Mouse (Mus musculus): ENCODE data around the gene Itpk1. TPM values are rescaled to one million over a fixed set of nuclear protein-coding genes. Genes with fewer than 3 reads are reported as not detected.

Gene Itpk1
- polyA plus RNA-seq, 1 experiment from 2014 or later: 20.5 TPM

- DNase-seq (ENCODE audit: low spot score): no peak
- H3K4me1 ChIP-seq (replicated peaks): peaks cover 31% of the 10 kb centered on the region
- 87% methylated on average over 7 of the region's 7 CpGs for WGBS
- peak overlapping the region; percentile 16; the same call in 1 of the 2 replicates for H3K27ac ChIP-seq
- no peaks in the 10 kb centered on the region for H3K9me3 ChIP-seq
- H3K4me3 ChIP-seq: no peak overlapping the region
- no peaks in the 10 kb centered on the region for H3K36me3 ChIP-seq
- H3K27me3 ChIP-seq (ENCODE audit: insufficient read depth, poor library complexity, severe bottlenecking): no peaks in the 10 kb centered on the region
These were observed 21.0 kb upstream of the Itpk1 start for GRCm38 (mm10) chr12:102725761-102726175.

- Histone ChIP-seq H3K27me3 (ENCODE audit: insufficient read depth, poor library complexity, severe bottlenecking) (no peaks in the 10 kb centered on the region), H3K9me3 (no peaks in the 10 kb centered on the region), H3K36me3 (no peaks in the 10 kb centered on the region), H3K27ac (no peak overlapping the region), H3K4me3 (no peak overlapping the region), H3K4me1 (replicated peaks) (peaks cover 25% of the 10 kb centered on the region)
- no peak for DNase-seq (ENCODE audit: low spot score)
- WGBS: 92% methylated on average over 6 of the region's 6 CpGs
These were observed 20.4 kb upstream of the Itpk1 start for GRCm38 (mm10) chr12:102725146-102725545.

GRCm38 (mm10) chr12:102723861-102724260 lies 19.1 kb upstream of the Itpk1 start:
- H3K4me1 ChIP-seq (replicated peaks): peaks cover 20% of the 10 kb centered on the region
- no peak overlapping the region for H3K4me3 ChIP-seq
- H3K9me3 ChIP-seq: no peaks in the 10 kb centered on the region
- H3K27me3 ChIP-seq (ENCODE audit: insufficient read depth, poor library complexity, severe bottlenecking): no peaks in the 10 kb centered on the region
- H3K36me3 ChIP-seq: no peaks in the 10 kb centered on the region
- 85% methylated on average over 6 of the region's 6 CpGs for WGBS
- H3K27ac ChIP-seq: no peak overlapping the region
- no peak for DNase-seq (ENCODE audit: low spot score)

- DNase-seq (ENCODE audit: low spot score): peak; percentile 35
- no peak overlapping the region for H3K4me3 ChIP-seq
- H3K9me3 ChIP-seq: no peaks in the 10 kb centered on the region
- whole genome bisulfite sequencing: 52% methylated on average over 8 of the region's 8 CpGs
- peaks cover 20% of the 10 kb centered on the region for H3K4me1 ChIP-seq (replicated peaks)
- H3K36me3 ChIP-seq: no peaks in the 10 kb centered on the region
- no peaks in the 10 kb centered on the region for H3K27me3 ChIP-seq (ENCODE audit: insufficient read depth, poor library complexity, severe bottlenecking)
- H3K27ac ChIP-seq: no peak overlapping the region
These were observed 18.2 kb upstream of the Itpk1 start for GRCm38 (mm10) chr12:102722966-102723365.

- peak overlapping the region; percentile 54 for H3K27ac ChIP-seq
- DNase-seq (ENCODE audit: low spot score): no peak
- H3K9me3 ChIP-seq: no peaks in the 10 kb centered on the region
- peaks cover 20% of the 10 kb centered on the region for H3K4me1 ChIP-seq (replicated peaks)
- H3K27me3 ChIP-seq (ENCODE audit: insufficient read depth, poor library complexity, severe bottlenecking): no peaks in the 10 kb centered on the region
- H3K36me3 ChIP-seq: no peaks in the 10 kb centered on the region
- H3K4me3 ChIP-seq: no peak overlapping the region
- WGBS: 48% methylated on average over 11 of the region's 11 CpGs
These were observed 17.7 kb upstream of the Itpk1 start for GRCm38 (mm10) chr12:102722451-102722850.

GRCm38 (mm10) chr12:102719552-102720315 lies 15.0 kb upstream of the Itpk1 start:
- no peak overlapping the region for H3K4me3 ChIP-seq
- no peaks in the 10 kb centered on the region for H3K27me3 ChIP-seq (ENCODE audit: insufficient read depth, poor library complexity, severe bottlenecking)
- no peaks in the 10 kb centered on the region for H3K9me3 ChIP-seq
- H3K36me3 ChIP-seq: no peaks in the 10 kb centered on the region
- DNase-seq (ENCODE audit: low spot score): peak; percentile 64
- peaks cover 20% of the 10 kb centered on the region for H3K4me1 ChIP-seq (replicated peaks)
- no peak overlapping the region for H3K27ac ChIP-seq
- 32% methylated on average over 13 of the region's 13 CpGs for WGBS

GRCm38 (mm10) chr12:102714654-102715395 lies 10.1 kb upstream of the Itpk1 start:
- Histone ChIP-seq H3K9me3 (no peaks in the 10 kb centered on the region), H3K36me3 (no peaks in the 10 kb centered on the region), H3K27me3 (ENCODE audit: insufficient read depth, poor library complexity, severe bottlenecking) (no peaks in the 10 kb centered on the region), H3K27ac (0 out of 2 replicates have a peak overlapping the region, but pooled peaks have one; percentile 50), H3K4me3 (no peak overlapping the region), H3K4me1 (replicated peaks) (peaks cover 15% of the 10 kb centered on the region)
- no peak for DNase-seq (ENCODE audit: low spot score)
- 86% methylated on average over 10 of the region's 10 CpGs for WGBS

GRCm38 (mm10) chr12:102714116-102714515 lies 9.4 kb upstream of the Itpk1 start:
- H3K27me3 ChIP-seq (ENCODE audit: insufficient read depth, poor library complexity, severe bottlenecking): no peaks in the 10 kb centered on the region
- no peaks in the 10 kb centered on the region for H3K9me3 ChIP-seq
- no peak overlapping the region for H3K27ac ChIP-seq
- WGBS: 67% methylated on average over 2 of the region's 2 CpGs
- no peak overlapping the region for H3K4me3 ChIP-seq
- DNase-seq (ENCODE audit: low spot score): no peak
- peaks cover 13% of the 10 kb centered on the region for H3K4me1 ChIP-seq (replicated peaks)
- H3K36me3 ChIP-seq: no peaks in the 10 kb centered on the region

- Histone ChIP-seq H3K4me3 (no peak overlapping the region), H3K27me3 (ENCODE audit: insufficient read depth, poor library complexity, severe bottlenecking) (no peaks in the 10 kb centered on the region), H3K4me1 (replicated peaks) (peaks cover 14% of the 10 kb centered on the region), H3K9me3 (no peaks in the 10 kb centered on the region), H3K36me3 (no peaks in the 10 kb centered on the region), H3K27ac (no peak overlapping the region)
- 79% methylated on average over 20 of the region's 20 CpGs for WGBS
- DNase-seq (ENCODE audit: low spot score): peak; percentile 2
These were observed 8.6 kb upstream of the Itpk1 start for GRCm38 (mm10) chr12:102713153-102713865.

GRCm38 (mm10) chr12:102710851-102711375 lies 6.2 kb upstream of the Itpk1 start:
- no peaks in the 10 kb centered on the region for H3K9me3 ChIP-seq
- DNase-seq (ENCODE audit: low spot score): peak; percentile 3
- no peak overlapping the region for H3K4me3 ChIP-seq
- H3K4me1 ChIP-seq (replicated peaks): peaks cover 24% of the 10 kb centered on the region
- H3K27me3 ChIP-seq (ENCODE audit: insufficient read depth, poor library complexity, severe bottlenecking): peaks cover 18% of the 10 kb centered on the region; the same call in 1 of the 2 replicates
- no peak overlapping the region for H3K27ac ChIP-seq
- WGBS: 58% methylated on average over 4 of the region's 4 CpGs
- no peaks in the 10 kb centered on the region for H3K36me3 ChIP-seq

GRCm38 (mm10) chr12:102709896-102710295 lies 5.2 kb upstream of the Itpk1 start:
- peak; percentile 1 for DNase-seq (ENCODE audit: low spot score)
- Histone ChIP-seq H3K27me3 (ENCODE audit: insufficient read depth, poor library complexity, severe bottlenecking) (peaks cover 18% of the 10 kb centered on the region; the same call in 1 of the 2 replicates), H3K36me3 (no peaks in the 10 kb centered on the region), H3K27ac (no peak overlapping the region), H3K4me3 (no peak overlapping the region), H3K4me1 (replicated peaks) (peaks cover 34% of the 10 kb centered on the region), H3K9me3 (no peaks in the 10 kb centered on the region)
- 94% methylated on average over 5 of the region's 5 CpGs for WGBS

- Histone ChIP-seq H3K4me1 (replicated peaks) (peaks cover 48% of the 10 kb centered on the region), H3K9me3 (no peaks in the 10 kb centered on the region), H3K27me3 (ENCODE audit: insufficient read depth, poor library complexity, severe bottlenecking) (peaks cover 22% of the 10 kb centered on the region; the same call in 1 of the 2 replicates), H3K4me3 (no peak overlapping the region), H3K27ac (no peak overlapping the region), H3K36me3 (no peaks in the 10 kb centered on the region)
- 77% methylated on average over 11 of the region's 11 CpGs for WGBS
- DNase-seq (ENCODE audit: low spot score): no peak
These were observed 3.5 kb upstream of the Itpk1 start for GRCm38 (mm10) chr12:102708220-102708619.

Data from hindbrain, embryonic 10.5 days (tissue).